Mouse (Mus musculus) ES-E14 (cell line): Measurements from ENCODE around the gene Adcyap1. TPM values are rescaled to one million over a fixed set of nuclear protein-coding genes. Genes with fewer than 3 reads are reported as not detected.

Experiments
- DNase-seq: peaks from one replicate; pipeline ENCODE4 v3.0.0-alpha.2; 2013; ENCODE audit warnings: low read depth, low spot score
- H3K27ac ChIP-seq: 2 replicates; pipeline ENCODE4 v1.5.1; 2012; ENCODE audit warnings: low read depth, mild to moderate bottlenecking, low read length, moderate library complexity, mixed read lengths; ENCODE audit not compliant: poor library complexity, insufficient read depth, severe bottlenecking
- H3K36me3 ChIP-seq: 2 replicates; pipeline ENCODE4 v1.6.1; 2012; ENCODE audit warnings: mild to moderate bottlenecking, low read length, moderate library complexity, mixed read lengths; ENCODE audit not compliant: control insufficient read depth, poor library complexity, insufficient read depth, severe bottlenecking
- H3K4me1 ChIP-seq, 2 experiments: fragments of 150-350 bp in 1 of 2; sonication (generic) in 1 of 2; 2 replicates each; pipeline ENCODE4 v1.6.1; 2012; ENCODE audit warnings: low read length in 2 of 2, mild to moderate bottlenecking in 1 of 2, mixed read lengths in 1 of 2; ENCODE audit not compliant: control insufficient read depth in 2 of 2, insufficient read depth in 2 of 2, poor library complexity in 1 of 2
- H3K4me3 ChIP-seq, 2 experiments: fragments of 150-350 bp in 1 of 2; sonication (generic) in 1 of 2; 2 replicates each; pipeline ENCODE4 v1.5.1; 2012; ENCODE audit warnings: low read length in 2 of 2, low read depth in 1 of 2, mild to moderate bottlenecking in 1 of 2, mixed read lengths in 1 of 2; ENCODE audit not compliant: insufficient read depth in 1 of 2, poor library complexity in 1 of 2, severe bottlenecking in 1 of 2
- H3K9ac ChIP-seq: 2 replicates; pipeline ENCODE4 v1.6.1; 2012; ENCODE audit warnings: low read depth, mild to moderate bottlenecking, low read length, mixed read lengths; ENCODE audit not compliant: poor library complexity, insufficient read depth, severe bottlenecking
- H3K9me3 ChIP-seq: fragments of 150-350 bp; sonication (generic); 2 replicates; pipeline ENCODE4 v1.6.1; 2012; ENCODE audit warnings: low read depth, mild to moderate bottlenecking, low read length; ENCODE audit not compliant: control insufficient read depth, insufficient read depth
- CHD2 ChIP-seq: IDR thresholded peaks from 2 replicates; pipeline ENCODE4 v1.6.1; 2014; ENCODE audit warnings: mild to moderate bottlenecking, low read depth, low read length, inconsistent platforms
- HCFC1 ChIP-seq: IDR thresholded peaks from 2 replicates; pipeline ENCODE4 v1.6.1; 2012; ENCODE audit warnings: low read length, inconsistent platforms, borderline replicate concordance; ENCODE audit not compliant: insufficient read depth
- MAFK ChIP-seq: IDR thresholded peaks from 2 replicates; pipeline ENCODE4 v1.6.1; 2014; ENCODE audit warnings: mild to moderate bottlenecking, low read depth, low read length, inconsistent platforms; ENCODE audit not compliant: insufficient read depth
- ZC3H11A ChIP-seq: IDR thresholded peaks from 2 replicates; pipeline ENCODE4 v1.6.1; 2012; ENCODE audit warnings: low read depth, mild to moderate bottlenecking, inconsistent platforms, low read length, borderline replicate concordance
- ZNF384 ChIP-seq: IDR thresholded peaks from 2 replicates; pipeline ENCODE4 v1.6.1; 2012; ENCODE audit warnings: low read depth, low read length, inconsistent platforms
- in situ Hi-C, 2 experiments: fragments of 600-800 bp; cut with MboI; formaldehyde crosslinking; loops; one replicate each; pipeline ENCODE4 v1.15.1; 2025; ENCODE audit warnings: low sequenced_read_pairs in 2 of 2, inconsistent platforms in 1 of 2; ENCODE audit not compliant: unreplicated experiment in 2 of 2
- total RNA-seq: library from RNA; depleted of rRNA; stranded (reverse); fragments of 300-350 nt; gene quantifications from 2 replicates; pipeline ENCODE4 v1.2.3, GENCODE M21; 2012

The Adcyap1 gene
- total RNA-seq, 1 experiment, result 0.18 TPM

DNA sequence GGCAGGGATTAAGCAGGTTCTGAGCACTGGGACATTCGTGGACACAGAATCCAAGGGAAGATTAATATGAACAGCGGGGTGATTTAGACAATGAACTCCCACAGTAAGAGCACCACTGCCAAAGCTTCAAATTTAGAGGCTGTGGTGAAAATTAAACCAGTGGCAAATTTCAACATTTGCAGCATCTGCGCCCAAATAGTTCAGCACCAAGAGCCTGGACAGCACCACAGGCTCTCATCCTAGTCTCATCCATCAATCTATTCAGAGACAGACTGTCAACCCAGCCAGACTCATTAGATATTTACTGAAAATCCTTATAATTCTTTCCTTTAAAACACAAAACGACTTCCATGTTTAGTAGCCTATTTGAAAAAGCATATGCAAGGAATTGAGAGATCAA, 604 bp upstream of the Adcyap1 start:
- H3K4me3 ChIP-seq, result no peak overlapping the region
- H3K4me1 ChIP-seq, result peaks cover 0 to 4% of the 10 kb centered on the region in 2 experiments; a peak in 1 of 4 replicates
- in situ Hi-C loops, result loop anchor here in 1 of 2 experiments (25.0 kb wide), 1 partner anchor 339 kb away; no protein-coding TSS in a partner anchor
- H3K9ac ChIP-seq, result no peak overlapping the region
- DNase-seq, result no peak
- H3K9me3 ChIP-seq, result no peaks in the 10 kb centered on the region
- no peak for TF ChIP-seq ZC3H11A
- TF ChIP-seq MAFK, result no peak
- TF ChIP-seq ZNF384, result no peak
- no peak for TF ChIP-seq CHD2
- TF ChIP-seq HCFC1, result no peak
- no peaks in the 10 kb centered on the region for H3K36me3 ChIP-seq
- no peak overlapping the region for H3K27ac ChIP-seq

DNA sequence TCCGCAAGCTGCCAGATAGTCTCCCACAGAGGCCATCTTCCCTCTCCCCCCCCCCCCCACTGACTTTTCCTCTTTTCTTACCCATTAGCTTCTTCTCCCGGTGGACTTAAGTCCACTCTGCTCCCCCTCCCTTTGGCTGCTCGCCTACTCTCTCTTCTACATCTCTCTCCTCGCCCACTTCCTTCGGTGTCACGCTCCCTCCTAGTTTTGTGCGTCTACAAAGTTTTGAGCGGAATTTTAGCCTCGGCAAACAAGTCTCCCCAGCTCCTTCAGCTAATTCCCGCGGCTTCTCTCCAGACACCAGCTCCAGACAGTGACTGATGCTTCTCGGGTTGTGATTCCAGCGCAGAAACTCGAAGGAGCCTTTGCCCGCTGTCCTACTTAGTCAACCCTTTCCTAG, 401 bp downstream of the Adcyap1 start:
- Histone ChIP-seq H3K36me3 (no peaks in the 10 kb centered on the region), H3K4me1 (peaks cover 0 to 7% of the 10 kb centered on the region in 2 experiments; a peak in 1 of 4 replicates), H3K9ac (no peak overlapping the region), H3K9me3 (no peaks in the 10 kb centered on the region), H3K27ac (no peak overlapping the region), H3K4me3 (no peak overlapping the region)
- no peak for DNase-seq
- in situ Hi-C loops, result loop anchor here in 1 of 2 experiments (25.0 kb wide), 1 partner anchor 338 kb away; no protein-coding TSS in a partner anchor
- TF ChIP-seq ZC3H11A, result no peak
- TF ChIP-seq HCFC1, result no peak
- no peak for TF ChIP-seq MAFK
- TF ChIP-seq ZNF384, result no peak
- TF ChIP-seq CHD2, result no peak

DNA sequence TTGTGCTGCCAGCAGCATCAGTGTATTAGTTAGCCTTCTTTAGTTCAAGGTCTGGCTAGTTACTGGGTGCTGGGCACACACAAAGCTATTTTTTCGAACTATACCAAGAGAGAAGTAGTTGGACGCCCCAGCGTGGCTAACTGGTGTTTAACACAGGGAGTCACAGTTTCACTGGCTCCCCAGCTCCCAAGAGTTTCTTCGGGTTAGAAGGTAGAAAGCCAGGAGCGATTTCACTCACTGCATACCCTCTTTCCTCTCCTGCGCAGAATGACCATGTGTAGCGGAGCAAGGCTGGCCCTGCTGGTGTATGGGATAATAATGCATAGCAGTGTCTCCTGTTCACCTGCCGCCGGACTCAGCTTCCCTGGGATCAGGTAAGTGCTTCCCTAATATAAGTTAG, 930 bp downstream of the Adcyap1 start:
- H3K4me1 ChIP-seq, result peaks cover 0 to 7% of the 10 kb centered on the region in 2 experiments; a peak in 1 of 4 replicates
- in situ Hi-C loops, result loop anchor here in 1 of 2 experiments (25.0 kb wide), 1 partner anchor 338 kb away; no protein-coding TSS in a partner anchor
- no peak overlapping the region for H3K9ac ChIP-seq
- no peak for TF ChIP-seq HCFC1
- TF ChIP-seq MAFK, result no peak
- no peak for TF ChIP-seq ZC3H11A
- H3K9me3 ChIP-seq, result no peaks in the 10 kb centered on the region
- DNase-seq, result no peak
- H3K27ac ChIP-seq, result no peak overlapping the region
- H3K4me3 ChIP-seq, result no peak overlapping the region
- H3K36me3 ChIP-seq, result no peaks in the 10 kb centered on the region

DNA sequence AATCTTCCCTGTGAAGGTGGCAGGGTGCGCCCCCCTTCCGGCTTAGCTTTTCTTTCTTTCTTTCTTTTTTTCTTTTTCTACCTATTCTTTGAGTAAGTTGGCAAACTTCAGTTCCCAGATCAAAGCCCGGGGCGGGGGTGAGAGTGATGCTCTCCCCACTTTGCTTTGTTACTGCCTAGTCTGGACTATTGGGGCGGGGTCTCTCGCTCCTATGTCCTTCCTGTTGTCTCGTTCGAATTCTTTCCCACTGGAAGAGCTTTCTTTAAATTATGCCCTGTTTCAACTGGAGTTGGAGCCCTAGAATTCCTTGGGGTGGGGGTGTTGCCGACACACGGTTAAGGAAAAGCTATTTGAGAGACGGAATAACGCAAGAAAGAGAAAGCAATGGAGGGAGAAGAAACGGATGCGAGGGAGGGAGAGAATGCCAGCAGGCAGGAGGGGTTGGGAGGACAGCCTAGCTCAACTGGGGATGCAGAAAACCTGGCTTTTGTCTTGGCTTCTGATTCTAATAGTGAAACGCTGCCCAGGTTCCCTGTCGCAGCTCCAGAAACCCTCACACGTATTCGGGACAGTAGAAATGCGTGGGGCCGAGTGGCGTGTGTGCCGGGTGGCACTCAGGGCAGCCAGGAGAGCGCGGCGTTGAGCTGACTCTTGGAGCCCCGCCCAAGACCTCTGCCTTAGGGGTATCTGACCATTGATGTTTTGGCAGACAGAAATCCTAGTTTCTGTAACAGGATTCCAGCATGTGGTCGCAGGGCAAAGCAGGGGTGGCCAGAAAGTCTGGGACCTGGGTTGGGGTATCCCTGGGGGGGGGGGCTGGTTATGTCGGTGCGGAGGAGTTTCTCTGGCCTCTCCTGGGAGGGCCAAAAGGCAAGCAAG, 1.8 kb downstream of the Adcyap1 start:
- Histone ChIP-seq H3K4me3 (peak overlapping the region; percentile 23 to 29; a peak in 3 of 4 replicates), H3K9me3 (no peaks in the 10 kb centered on the region), H3K4me1 (peaks cover 0 to 7% of the 10 kb centered on the region in 2 experiments; a peak in 1 of 4 replicates), H3K27ac (no peak overlapping the region), H3K36me3 (no peaks in the 10 kb centered on the region), H3K9ac (no peak overlapping the region)
- no peak for DNase-seq
- in situ Hi-C loops, result no loop called here
- no peak for TF ChIP-seq MAFK
- no peak for TF ChIP-seq ZC3H11A
- no peak for TF ChIP-seq HCFC1
- TF ChIP-seq CHD2, result no peak
- no peak for TF ChIP-seq ZNF384
